Mouse (Mus musculus): ENCODE measurements around the gene Cped1. TPM values are rescaled to one million over a fixed set of nuclear protein-coding genes. Genes with fewer than 3 reads are reported as not detected.

Cped1 gene
- polyA plus RNA-seq, 1 experiment from 2014 or later: 4.8 TPM

- H3K36me3 ChIP-seq (ENCODE audit: control insufficient read depth, insufficient read depth): no peaks in the 10 kb centered on the region
- H3K4me3 ChIP-seq (ENCODE audit: low read length): no peak overlapping the region
- no peak overlapping the region for H3K27ac ChIP-seq (ENCODE audit: low read length)
- no peak for ATAC-seq (replicated peaks; ENCODE audit: extremely low read depth, insufficient read depth, low FRiP score)
- WGBS: 67% methylated on average over 4 of the region's 4 CpGs
- H3K9ac ChIP-seq (ENCODE audit: low read length): no peak overlapping the region
- no peaks in the 10 kb centered on the region for H3K9me3 ChIP-seq (replicated peaks; ENCODE audit: control insufficient read depth, low read length)
- no peak overlapping the region for H3K4me2 ChIP-seq (ENCODE audit: low read depth, low read length)
- no peaks in the 10 kb centered on the region for H3K4me1 ChIP-seq (ENCODE audit: control insufficient read depth, insufficient read depth, low read length)
- no peaks in the 10 kb centered on the region for H3K27me3 ChIP-seq (ENCODE audit: control insufficient read depth, insufficient read depth, low read length)
These were observed 5.4 kb downstream of the Cped1 start for GRCm38 (mm10) chr6:21991151-21991550.

- H3K36me3 ChIP-seq (ENCODE audit: control insufficient read depth, insufficient read depth): no peaks in the 10 kb centered on the region
- no peak for ATAC-seq (replicated peaks; ENCODE audit: extremely low read depth, insufficient read depth, low FRiP score)
- H3K4me1 ChIP-seq (ENCODE audit: control insufficient read depth, insufficient read depth, low read length): no peaks in the 10 kb centered on the region
- 71% methylated on average over 2 of the region's 2 CpGs for WGBS
- H3K4me2 ChIP-seq (ENCODE audit: low read depth, low read length): no peak overlapping the region
- H3K9ac ChIP-seq (ENCODE audit: low read length): no peak overlapping the region
- no peaks in the 10 kb centered on the region for H3K9me3 ChIP-seq (replicated peaks; ENCODE audit: control insufficient read depth, low read length)
- no peak overlapping the region for H3K27ac ChIP-seq (ENCODE audit: low read length)
- no peaks in the 10 kb centered on the region for H3K27me3 ChIP-seq (ENCODE audit: control insufficient read depth, insufficient read depth, low read length)
- no peak overlapping the region for H3K4me3 ChIP-seq (ENCODE audit: low read length)
These were observed 7.4 kb downstream of the Cped1 start for GRCm38 (mm10) chr6:21993070-21993469.

GRCm38 (mm10) chr6:21998131-21998530 is 12.4 kb downstream of the Cped1 start:
- Histone ChIP-seq H3K27me3 (ENCODE audit: control insufficient read depth, insufficient read depth, low read length) (no peaks in the 10 kb centered on the region), H3K27ac (ENCODE audit: low read length) (peak overlapping the region; percentile 69), H3K4me2 (ENCODE audit: low read depth, low read length) (no peak overlapping the region), H3K9me3 (replicated peaks; ENCODE audit: control insufficient read depth, low read length) (no peaks in the 10 kb centered on the region), H3K4me3 (ENCODE audit: low read length) (no peak overlapping the region), H3K4me1 (ENCODE audit: control insufficient read depth, insufficient read depth, low read length) (peaks cover 7% of the 10 kb centered on the region), H3K9ac (ENCODE audit: low read length) (no peak overlapping the region), H3K36me3 (ENCODE audit: control insufficient read depth, insufficient read depth) (no peaks in the 10 kb centered on the region)
- WGBS: 51% methylated on average over 4 of the region's 4 CpGs
- no peak for ATAC-seq (replicated peaks; ENCODE audit: extremely low read depth, insufficient read depth, low FRiP score)

- H3K9ac ChIP-seq (ENCODE audit: low read length): peak overlapping the region; percentile 43
- H3K27me3 ChIP-seq (ENCODE audit: control insufficient read depth, insufficient read depth, low read length): no peaks in the 10 kb centered on the region
- no peaks in the 10 kb centered on the region for H3K36me3 ChIP-seq (ENCODE audit: control insufficient read depth, insufficient read depth)
- H3K4me3 ChIP-seq (ENCODE audit: low read length): no peak overlapping the region
- 26% methylated on average over 11 of the region's 11 CpGs for WGBS
- no peaks in the 10 kb centered on the region for H3K9me3 ChIP-seq (replicated peaks; ENCODE audit: control insufficient read depth, low read length)
- peaks cover 7% of the 10 kb centered on the region for H3K4me1 ChIP-seq (ENCODE audit: control insufficient read depth, insufficient read depth, low read length)
- peak; percentile 63; the same call in 1 of the 2 replicates for ATAC-seq (replicated peaks; ENCODE audit: extremely low read depth, insufficient read depth, low FRiP score)
- H3K4me2 ChIP-seq (ENCODE audit: low read depth, low read length): peak overlapping the region; percentile 26; the same call in 1 of the 2 replicates
- peak overlapping the region; percentile 69 for H3K27ac ChIP-seq (ENCODE audit: low read length)
These were observed 13.3 kb downstream of the Cped1 start for GRCm38 (mm10) chr6:21999025-21999424.

GRCm38 (mm10) chr6:22000086-22000485 is 14.4 kb downstream of the Cped1 start:
- peaks cover 7% of the 10 kb centered on the region for H3K4me1 ChIP-seq (ENCODE audit: control insufficient read depth, insufficient read depth, low read length)

GRCm38 (mm10) chr6:22000881-22001280 is 15.2 kb downstream of the Cped1 start:
- Histone ChIP-seq H3K27me3 (ENCODE audit: control insufficient read depth, insufficient read depth, low read length) (no peaks in the 10 kb centered on the region), H3K27ac (ENCODE audit: low read length) (no peak overlapping the region), H3K4me3 (ENCODE audit: low read length) (no peak overlapping the region), H3K9ac (ENCODE audit: low read length) (no peak overlapping the region), H3K9me3 (replicated peaks; ENCODE audit: control insufficient read depth, low read length) (no peaks in the 10 kb centered on the region), H3K4me1 (ENCODE audit: control insufficient read depth, insufficient read depth, low read length) (peaks cover 7% of the 10 kb centered on the region), H3K4me2 (ENCODE audit: low read depth, low read length) (no peak overlapping the region), H3K36me3 (ENCODE audit: control insufficient read depth, insufficient read depth) (no peaks in the 10 kb centered on the region)
- WGBS: 62% methylated on average over 3 of the region's 3 CpGs
- ATAC-seq (replicated peaks; ENCODE audit: extremely low read depth, insufficient read depth, low FRiP score): no peak

More at GRCm38 (mm10) chr6:22000086-22000485, 14.4 kb downstream of the Cped1 start:
- ATAC-seq (replicated peaks; ENCODE audit: extremely low read depth, insufficient read depth, low FRiP score): no peak
- 47% methylated on average over 6 of the region's 6 CpGs for WGBS
- Histone ChIP-seq H3K36me3 (ENCODE audit: control insufficient read depth, insufficient read depth) (no peaks in the 10 kb centered on the region), H3K9ac (ENCODE audit: low read length) (no peak overlapping the region), H3K4me2 (ENCODE audit: low read depth, low read length) (no peak overlapping the region), H3K9me3 (replicated peaks; ENCODE audit: control insufficient read depth, low read length) (no peaks in the 10 kb centered on the region), H3K27me3 (ENCODE audit: control insufficient read depth, insufficient read depth, low read length) (no peaks in the 10 kb centered on the region), H3K27ac (ENCODE audit: low read length) (peak overlapping the region; percentile 42), H3K4me3 (ENCODE audit: low read length) (no peak overlapping the region)

GRCm38 (mm10) chr6:22001284-22001916 is 15.7 kb downstream of the Cped1 start:
- Histone ChIP-seq H3K4me2 (ENCODE audit: low read depth, low read length) (no peak overlapping the region), H3K4me3 (ENCODE audit: low read length) (no peak overlapping the region), H3K27me3 (ENCODE audit: control insufficient read depth, insufficient read depth, low read length) (no peaks in the 10 kb centered on the region), H3K36me3 (ENCODE audit: control insufficient read depth, insufficient read depth) (no peaks in the 10 kb centered on the region), H3K9ac (ENCODE audit: low read length) (no peak overlapping the region), H3K9me3 (replicated peaks; ENCODE audit: control insufficient read depth, low read length) (no peaks in the 10 kb centered on the region), H3K4me1 (ENCODE audit: control insufficient read depth, insufficient read depth, low read length) (peaks cover 7% of the 10 kb centered on the region), H3K27ac (ENCODE audit: low read length) (no peak overlapping the region)
- ATAC-seq (replicated peaks; ENCODE audit: extremely low read depth, insufficient read depth, low FRiP score): no peak
- WGBS: 73% methylated on average over 5 of the region's 5 CpGs

- Histone ChIP-seq H3K9me3 (replicated peaks; ENCODE audit: control insufficient read depth, low read length) (no peaks in the 10 kb centered on the region), H3K4me2 (ENCODE audit: low read depth, low read length) (peak overlapping the region; percentile 4; the same call in 1 of the 2 replicates), H3K4me3 (ENCODE audit: low read length) (no peak overlapping the region), H3K9ac (ENCODE audit: low read length) (no peak overlapping the region), H3K27me3 (ENCODE audit: control insufficient read depth, insufficient read depth, low read length) (no peaks in the 10 kb centered on the region), H3K4me1 (ENCODE audit: control insufficient read depth, insufficient read depth, low read length) (peaks cover 7% of the 10 kb centered on the region), H3K36me3 (ENCODE audit: control insufficient read depth, insufficient read depth) (no peaks in the 10 kb centered on the region), H3K27ac (ENCODE audit: low read length) (peak overlapping the region; percentile 1; the same call in 1 of the 2 replicates)
- WGBS: 51% methylated on average over 17 of the region's 17 CpGs
- ATAC-seq (replicated peaks; ENCODE audit: extremely low read depth, insufficient read depth, low FRiP score): no peak
These were observed 16.9 kb downstream of the Cped1 start for GRCm38 (mm10) chr6:22002521-22003199.

- Histone ChIP-seq H3K4me1 (ENCODE audit: control insufficient read depth, insufficient read depth, low read length) (peaks cover 5% of the 10 kb centered on the region), H3K27me3 (ENCODE audit: control insufficient read depth, insufficient read depth, low read length) (no peaks in the 10 kb centered on the region), H3K4me2 (ENCODE audit: low read depth, low read length) (peak overlapping the region; percentile 4; the same call in 1 of the 2 replicates), H3K36me3 (ENCODE audit: control insufficient read depth, insufficient read depth) (no peaks in the 10 kb centered on the region), H3K27ac (ENCODE audit: low read length) (peak overlapping the region; percentile 1; the same call in 1 of the 2 replicates), H3K4me3 (ENCODE audit: low read length) (no peak overlapping the region), H3K9ac (ENCODE audit: low read length) (no peak overlapping the region), H3K9me3 (replicated peaks; ENCODE audit: control insufficient read depth, low read length) (no peaks in the 10 kb centered on the region)
- 28% methylated on average over 6 of the region's 6 CpGs for WGBS
- peak; percentile 55; the same call in 1 of the 2 replicates for ATAC-seq (replicated peaks; ENCODE audit: extremely low read depth, insufficient read depth, low FRiP score)
These were observed 17.5 kb downstream of the Cped1 start for GRCm38 (mm10) chr6:22003200-22003587.

All from heart, embryonic 16.5 days (tissue).